Mouse (Mus musculus) c-Kit-positive CD71-positive TER-119-positive erythroid progenitor cells, embryonic 14.5 days (primary cell): Measurements from ENCODE around the gene Unkl.
"Not testable (repeated sequence)": the region's sequence is repeated elsewhere in the genome, so short reads cannot be mapped to it uniquely, and the experiment has no call there.

ENCODE experiments used
- DNase-seq: peaks from one replicate; pipeline ENCODE4 v3.0.0-alpha.2; 2013; ENCODE audit warnings: low spot score

The Unkl gene

GRCm38 (mm10) chr17:25219492-25220295 lies 31.5 kb downstream of the Unkl start:
- DNase-seq, result no peak

GRCm38 (mm10) chr17:25220746-25221145 lies 32.5 kb downstream of the Unkl start:
- no peak for DNase-seq

DNA sequence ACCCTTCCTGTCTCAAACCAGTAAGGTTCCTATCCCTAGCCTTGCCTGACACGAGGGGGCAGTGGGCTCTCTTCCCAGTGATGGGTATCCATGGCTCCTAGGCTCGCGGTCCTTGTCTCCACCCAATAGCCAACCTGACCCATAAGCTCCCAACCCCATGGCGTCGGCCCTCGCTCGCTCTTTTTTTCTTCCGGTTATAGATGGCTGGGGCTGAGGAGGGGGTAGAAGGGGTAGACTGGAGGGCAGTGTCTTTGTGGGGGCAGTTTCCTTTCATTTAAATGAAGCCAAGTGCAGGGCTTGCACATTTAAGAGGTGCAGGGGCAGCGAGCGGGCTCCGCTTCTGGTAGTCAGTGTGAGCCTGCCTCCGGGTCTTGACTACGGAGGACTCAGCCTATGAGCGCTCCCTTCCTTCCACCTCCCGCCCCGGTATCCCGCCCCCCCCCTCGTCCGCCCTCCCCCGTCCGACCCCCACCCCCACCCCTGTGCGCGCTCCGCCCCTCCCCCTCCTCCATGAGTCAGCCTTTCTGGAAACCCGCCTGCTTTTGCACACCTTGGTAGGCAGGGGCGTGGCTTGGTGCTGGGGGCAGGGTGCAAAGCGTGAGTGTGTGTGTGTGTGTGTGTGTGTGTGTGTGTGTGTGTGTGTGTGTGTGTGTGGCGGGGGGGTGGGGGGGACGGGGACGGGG lies 33.8 kb downstream of the Unkl start:
- peak; percentile 69 for DNase-seq

DNA sequence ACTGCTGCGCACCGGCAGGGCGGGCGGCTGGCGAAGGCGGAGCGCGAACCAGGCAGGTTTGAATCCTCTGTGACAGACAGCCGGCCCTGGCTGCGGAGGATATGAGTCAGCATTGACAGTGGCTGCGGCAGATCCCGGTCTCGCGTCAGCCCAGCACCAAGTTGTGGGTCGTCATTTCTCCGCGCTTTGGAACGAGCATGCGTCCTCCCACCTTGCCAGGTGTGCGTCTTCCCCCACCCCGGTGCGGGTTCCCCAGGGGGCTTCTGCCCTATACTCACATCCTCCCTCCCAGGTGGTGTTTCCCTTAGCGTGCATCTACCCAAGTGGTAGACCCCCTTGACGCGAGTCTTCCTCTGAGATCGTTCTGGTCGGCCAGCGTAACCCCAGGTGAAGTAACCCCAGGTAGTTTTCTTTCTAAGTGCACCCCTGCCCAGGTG lies 34.3 kb downstream of the Unkl start:
- DNase-seq, result peak; percentile 48

- DNase-seq, result peak; percentile 73
Measured at GRCm38 (mm10) chr17:25222951-25223601, 34.9 kb downstream of the Unkl start.

GRCm38 (mm10) chr17:25224586-25225222 lies 36.5 kb downstream of the Unkl start:
- no peak for DNase-seq

GRCm38 (mm10) chr17:25225659-25226058 lies 37.5 kb downstream of the Unkl start:
- DNase-seq, result peak; percentile 75

DNA sequence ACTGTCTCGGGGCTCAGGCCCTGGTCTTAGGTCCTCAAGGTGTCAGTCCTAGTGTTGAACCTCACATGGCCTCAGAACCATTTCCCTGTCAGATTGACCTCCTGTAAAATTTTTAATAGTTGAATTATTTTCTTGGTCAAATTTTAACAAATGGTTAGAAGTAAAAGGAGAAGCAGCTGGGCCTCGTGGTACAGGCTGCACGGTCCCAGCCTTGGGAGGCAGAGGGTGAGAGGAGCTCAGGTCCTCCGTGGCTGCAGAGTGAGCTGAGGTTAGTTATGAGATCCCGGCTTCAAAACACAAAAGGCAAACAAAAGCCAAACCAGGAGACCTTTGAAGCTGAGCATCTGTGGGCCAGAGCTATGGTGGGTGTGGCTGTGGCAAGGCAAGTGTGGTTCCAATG lies 39.8 kb downstream of the Unkl start:
- DNase-seq, result no peak

DNA sequence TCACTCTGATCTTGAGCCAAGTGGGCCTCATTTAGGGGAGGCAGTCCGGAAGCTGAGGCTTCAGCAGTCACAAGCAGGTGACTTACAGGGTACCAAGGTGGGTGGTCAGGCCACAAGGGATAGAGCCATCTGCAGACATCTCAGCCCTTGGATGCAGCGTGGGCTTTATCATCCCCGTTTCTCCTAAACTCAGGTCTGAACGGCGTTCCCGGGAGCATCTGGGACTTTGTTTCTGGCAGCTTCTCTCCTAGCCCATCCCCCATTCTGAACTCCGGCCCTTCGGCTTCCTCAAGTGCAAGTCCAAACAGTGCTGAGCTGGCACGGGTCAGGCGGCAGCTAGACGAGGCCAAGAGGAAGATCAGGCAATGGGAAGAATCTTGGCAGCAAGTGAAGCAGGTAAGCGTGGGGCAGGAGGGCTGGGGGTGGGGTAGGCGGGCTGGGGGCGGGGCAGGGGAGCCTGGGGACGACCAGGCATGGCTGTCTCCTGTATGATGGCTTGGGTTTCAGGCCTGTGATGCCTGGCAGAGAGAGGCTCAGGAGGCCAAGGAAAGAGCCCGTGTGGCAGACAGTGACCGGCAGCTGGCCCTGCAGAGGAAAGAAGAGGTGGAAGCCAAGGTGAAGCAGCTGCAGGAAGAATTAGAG lies 41.9 kb downstream of the Unkl start:
- not testable (repeated sequence) for DNase-seq

DNA sequence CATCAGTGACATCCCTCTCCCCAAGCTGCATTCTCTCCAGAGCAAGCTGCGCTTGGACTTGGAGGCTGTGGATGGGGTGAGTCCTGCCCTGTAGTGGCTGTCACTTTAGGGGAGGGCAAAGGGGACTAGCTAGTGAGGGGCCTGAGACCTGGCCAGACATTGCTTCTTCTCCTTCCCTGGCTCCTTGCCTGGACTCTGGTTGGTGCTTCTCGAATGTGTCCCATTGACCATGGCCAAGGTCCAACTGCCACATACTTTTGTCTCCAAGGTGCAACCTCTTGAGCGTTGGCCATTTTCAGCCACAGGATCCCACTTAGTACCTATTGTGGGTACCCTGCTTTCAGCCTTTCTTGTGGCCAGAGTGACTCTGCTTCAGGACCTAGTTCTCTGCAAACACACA lies 42.5 kb downstream of the Unkl start:
- DNase-seq, result no peak

DNA sequence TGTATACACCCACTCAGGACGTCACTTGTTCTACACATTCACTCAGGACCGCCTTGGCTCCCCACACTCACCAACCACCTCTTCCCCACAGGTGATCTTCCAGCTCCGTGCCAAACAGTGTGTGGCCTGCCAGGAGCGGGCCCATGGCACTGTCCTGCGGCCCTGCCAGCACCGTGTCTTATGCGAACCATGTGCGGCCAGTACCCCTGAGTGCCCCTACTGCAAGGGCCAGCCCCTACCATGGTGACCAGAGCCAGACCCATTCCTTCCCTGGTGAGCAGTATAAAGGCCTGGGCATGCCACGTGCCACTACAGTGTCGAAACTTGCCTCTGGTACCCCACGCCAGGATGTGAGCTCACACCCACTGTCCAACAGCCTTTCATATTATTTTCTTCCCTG lies 43.4 kb downstream of the Unkl start:
- DNase-seq, result not testable (repeated sequence)

DNA sequence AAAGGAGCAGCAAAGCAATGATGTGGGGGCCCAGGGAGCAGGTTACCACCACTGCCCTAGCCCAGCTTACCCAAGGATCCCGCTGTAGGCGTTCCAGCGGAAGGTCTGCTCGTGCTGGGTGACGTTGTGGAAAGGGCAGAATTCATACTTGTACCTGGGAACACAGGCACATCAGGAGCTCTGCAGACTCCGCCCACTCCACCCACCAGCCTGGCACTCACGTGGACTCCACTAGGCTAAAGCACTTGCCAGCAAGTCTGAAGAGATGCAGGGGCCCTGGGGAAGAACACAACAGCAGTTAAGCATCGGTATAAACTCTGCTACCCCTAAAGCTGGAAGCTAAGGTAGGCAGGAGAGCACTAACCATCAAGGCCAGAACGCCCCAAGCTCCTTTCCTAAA lies 47.4 kb downstream of the Unkl start:
- DNase-seq, result no peak

- DNase-seq, result peak; percentile 83
Measured at GRCm38 (mm10) chr17:25239695-25240636, 51.8 kb downstream of the Unkl start, which contains the start of the genes Gnptg and Tsr3. Gene Gnptg (minus strand): TSS chr17:25240124. Gene Tsr3 (plus strand): TSS chr17:25240170.

DNA sequence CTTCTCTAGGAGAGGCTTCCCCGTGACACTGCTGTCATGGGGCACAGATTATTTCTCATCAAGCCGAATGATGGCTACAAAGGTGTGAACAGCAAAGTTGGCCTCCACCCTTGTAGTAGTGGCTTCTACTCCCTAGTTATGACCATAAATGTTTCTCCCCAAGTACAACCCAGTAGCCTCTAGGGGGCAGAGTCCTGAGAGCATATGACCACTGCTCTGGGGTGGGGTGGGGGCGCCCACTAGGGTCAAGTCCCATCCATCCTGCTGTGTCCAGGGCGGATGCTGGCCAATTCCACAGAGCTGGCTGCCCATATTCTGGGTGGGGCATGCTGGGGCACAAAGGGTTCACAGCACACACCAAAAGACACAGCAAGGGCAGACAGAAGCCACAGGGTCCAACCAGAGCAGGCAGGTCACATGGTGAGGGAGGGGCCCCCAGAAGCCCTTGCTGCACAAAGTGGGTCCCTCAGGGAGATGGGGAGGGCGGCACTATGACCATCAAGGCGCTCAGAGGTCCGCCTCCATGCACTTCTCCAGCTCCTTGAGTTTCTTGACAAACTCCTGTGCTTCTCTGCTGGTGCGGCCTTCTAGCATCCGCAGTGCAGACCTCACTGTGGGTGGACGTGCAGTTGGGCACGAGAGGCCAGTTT lies 55.1 kb downstream of the Unkl start:
- no peak for DNase-seq

GRCm38 (mm10) chr17:25244239-25244638 lies 56.0 kb downstream of the Unkl start:
- DNase-seq, result no peak

DNA sequence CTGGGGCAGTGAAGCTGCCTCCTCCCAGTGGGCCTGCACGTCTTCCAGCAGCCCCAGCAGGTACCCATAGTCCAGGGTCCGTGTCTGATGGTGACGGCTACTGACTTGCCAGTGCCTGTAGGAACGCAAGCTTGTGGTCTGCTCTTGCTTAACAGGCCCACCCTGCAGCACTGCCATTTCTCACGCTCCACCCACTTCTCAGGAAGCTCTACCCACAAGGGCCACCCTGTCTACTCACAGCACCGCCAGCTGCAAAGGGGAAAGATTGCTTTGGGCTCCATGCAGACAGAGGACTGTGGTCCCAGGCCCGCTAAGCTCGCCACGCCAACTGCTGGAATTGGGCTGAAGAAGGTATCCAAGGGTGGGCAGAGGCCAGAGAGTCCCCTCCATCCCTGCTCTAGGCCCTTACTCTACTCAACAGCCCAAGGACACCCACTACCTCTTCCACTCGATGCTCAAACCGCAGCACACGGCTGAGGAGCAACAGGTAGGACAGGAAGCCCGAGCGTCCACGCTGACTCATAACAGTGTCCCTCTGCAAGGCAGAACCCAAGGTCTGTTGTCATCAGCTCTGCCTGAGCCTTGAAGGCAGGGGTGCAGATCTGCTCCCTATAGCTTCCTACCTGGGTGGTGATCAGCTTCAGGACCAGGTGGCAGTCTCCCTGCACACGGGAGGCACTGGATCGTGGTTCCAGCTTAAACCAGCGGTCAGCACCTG lies 60.0 kb downstream of the Unkl start:
- DNase-seq, result no peak

DNA sequence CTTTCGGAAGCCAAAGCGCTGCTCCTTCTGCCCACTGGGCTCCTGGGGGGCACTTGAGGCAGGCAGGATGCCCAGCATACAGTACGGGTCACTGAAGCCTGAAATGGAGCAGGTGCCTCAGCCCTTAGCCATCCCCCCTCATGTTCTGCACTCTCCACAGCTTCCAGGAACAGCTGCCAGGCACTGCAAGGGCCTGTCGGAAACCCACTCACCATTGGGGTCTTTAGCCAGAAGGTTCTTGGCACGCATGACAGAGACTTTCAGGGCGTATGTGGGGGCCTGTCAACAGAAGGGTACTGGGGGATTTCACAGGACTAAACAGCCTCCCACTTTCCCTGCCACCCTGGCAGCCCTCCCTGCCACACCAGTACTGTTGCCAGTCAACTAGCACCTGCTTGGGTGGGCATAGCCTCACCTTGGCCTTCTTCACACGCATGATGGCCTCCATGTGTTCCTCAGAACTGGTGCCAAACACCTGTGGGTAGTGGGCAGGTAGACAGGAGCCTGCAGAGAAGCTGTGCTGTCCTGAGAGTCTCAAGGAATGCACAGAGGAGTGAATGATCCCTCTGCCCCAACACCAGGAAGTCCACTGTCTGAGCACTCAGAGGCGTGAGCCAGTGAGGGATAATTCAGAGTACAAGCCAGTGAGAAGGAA lies 62.1 kb downstream of the Unkl start:
- DNase-seq, result no peak

GRCm38 (mm10) chr17:25252643-25253042 lies 64.4 kb downstream of the Unkl start:
- no peak for DNase-seq

- no peak for DNase-seq
Measured at GRCm38 (mm10) chr17:25253760-25254159, 65.6 kb downstream of the Unkl start.
